Mouse (Mus musculus): ENCODE measurements around the gene Slc29a4.
A peak's percentile ranks its signal among the peaks of the same experiment; 100 is the strongest.

Slc29a4 gene

GRCm38 (mm10) chr5:142696865-142697264 lies 4.6 kb downstream of the Slc29a4 start:
- no peak for DNase-seq

DNA sequence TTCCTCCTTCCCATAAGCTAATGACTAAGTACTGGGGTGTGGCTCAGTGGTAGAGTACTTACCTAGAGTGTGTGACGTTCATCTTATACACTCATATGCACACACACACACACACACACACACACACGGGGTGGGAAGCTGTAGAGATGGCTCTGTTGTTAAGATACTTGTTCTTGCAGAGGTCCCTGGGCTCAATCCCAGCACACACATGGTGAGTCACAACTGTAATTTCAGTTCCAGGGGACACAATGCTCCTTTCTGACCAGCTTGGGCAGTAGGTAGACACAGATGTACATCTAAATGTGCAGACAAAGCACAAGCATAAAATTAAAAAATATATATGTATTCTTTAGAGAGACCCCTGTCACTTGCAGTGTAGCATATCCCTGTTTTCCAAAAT lies 5.4 kb downstream of the Slc29a4 start:
- no peak for DNase-seq

- peak; percentile 62 to 64 for DNase-seq
Observed at GRCm38 (mm10) chr5:142700842-142701589, 8.7 kb downstream of the Slc29a4 start.

DNA sequence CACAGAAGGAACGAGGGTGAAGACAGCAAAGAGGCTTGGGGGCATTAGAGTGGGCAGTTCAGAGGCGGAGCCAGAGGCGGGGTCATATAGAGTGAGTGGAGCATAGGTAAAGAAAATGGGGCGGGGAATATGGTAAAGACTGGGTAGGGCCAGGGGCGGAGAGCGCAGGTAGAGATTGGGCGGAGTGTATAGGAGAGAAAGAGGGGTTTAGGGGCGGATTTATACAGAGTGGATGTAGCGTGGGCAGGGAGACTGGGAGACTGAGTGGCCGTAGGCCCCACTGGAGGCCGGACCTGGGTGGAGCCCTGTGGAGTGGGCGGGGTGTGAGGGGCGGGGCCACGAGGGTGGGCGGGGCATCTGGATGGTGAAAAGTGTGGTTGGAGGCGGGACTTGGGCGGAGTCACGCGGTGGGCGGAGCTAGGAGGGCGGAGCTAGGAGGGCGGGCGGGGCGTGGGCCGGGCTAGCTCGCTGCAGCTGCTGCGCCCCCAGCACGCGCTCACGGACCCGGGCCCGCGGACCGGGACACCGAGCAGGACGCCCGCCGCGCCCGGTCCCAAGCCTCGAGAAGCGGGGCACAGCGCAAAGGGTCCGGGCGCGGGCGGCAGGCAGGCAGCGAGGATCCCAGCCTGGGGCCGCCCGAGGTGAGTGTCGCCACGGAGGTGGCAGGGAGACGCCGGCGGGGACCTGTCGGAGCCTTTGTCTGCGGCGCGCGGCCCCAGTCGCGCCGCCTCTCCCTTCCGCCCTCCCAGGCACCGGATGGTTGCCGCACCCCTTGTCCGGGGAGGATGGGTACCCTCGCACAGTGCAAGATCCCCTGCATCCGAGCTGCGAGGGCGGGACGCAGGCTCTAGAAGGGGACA lies 9.6 kb downstream of the Slc29a4 start:
- DNase-seq: peak; percentile 55 to 77

DNA sequence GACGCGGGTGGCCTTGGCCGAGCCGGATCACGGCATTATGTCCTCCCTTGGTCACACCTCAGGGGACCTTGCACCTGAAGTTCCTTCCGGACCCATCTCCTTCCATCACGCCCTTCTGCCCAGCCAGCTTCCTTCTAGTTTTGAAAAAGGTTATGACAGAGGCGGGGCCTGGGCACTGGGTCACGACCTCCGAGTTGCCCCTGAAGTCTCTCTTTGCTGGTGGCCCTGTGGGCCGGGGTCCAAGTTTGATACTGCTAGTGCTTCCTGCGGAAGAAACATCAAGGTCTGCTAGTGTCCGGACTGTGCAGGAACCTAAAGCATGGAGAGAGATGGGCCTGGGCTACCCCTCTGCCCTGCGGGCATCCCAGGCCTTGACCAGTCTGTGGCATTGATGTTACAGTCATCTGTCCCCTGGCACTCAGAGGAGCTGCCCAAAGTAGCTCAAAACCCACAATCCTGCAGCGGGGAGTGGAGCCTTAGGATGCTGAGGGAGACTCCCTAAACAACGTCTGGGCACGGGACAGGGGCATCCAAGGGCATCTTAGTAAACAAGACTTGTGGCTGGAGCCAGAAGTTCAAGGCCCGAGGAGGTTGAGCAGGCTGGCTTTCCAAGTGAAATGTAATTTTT lies 10.3 kb downstream of the Slc29a4 start:
- DNase-seq: peak in 1 of 2 experiments; percentile 51

DNA sequence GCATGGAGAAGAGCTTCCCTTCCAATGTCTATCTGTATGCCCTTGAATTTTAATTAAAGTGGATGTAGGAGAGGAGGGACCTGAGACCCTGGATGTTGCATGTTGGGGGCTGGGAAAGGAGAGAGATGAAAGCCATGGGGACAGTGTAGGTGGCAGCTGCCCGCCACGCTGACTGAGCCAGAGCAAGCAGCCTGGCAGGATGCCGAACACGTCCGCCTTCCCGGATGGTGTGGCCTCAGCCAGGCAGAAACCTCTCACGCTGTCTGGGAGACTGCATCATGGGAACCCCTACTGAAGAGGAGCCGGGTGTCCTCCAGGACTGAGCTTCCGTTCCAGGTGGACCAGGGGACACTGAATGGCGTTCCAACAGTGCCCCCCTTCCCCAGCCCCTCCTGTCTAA lies 11.3 kb downstream of the Slc29a4 start:
- peak; percentile 89 for DNase-seq

- no peak for DNase-seq
Observed at GRCm38 (mm10) chr5:142707709-142708108, 15.4 kb downstream of the Slc29a4 start.

GRCm38 (mm10) chr5:142709436-142709835 lies 17.1 kb downstream of the Slc29a4 start:
- DNase-seq: no peak

DNA sequence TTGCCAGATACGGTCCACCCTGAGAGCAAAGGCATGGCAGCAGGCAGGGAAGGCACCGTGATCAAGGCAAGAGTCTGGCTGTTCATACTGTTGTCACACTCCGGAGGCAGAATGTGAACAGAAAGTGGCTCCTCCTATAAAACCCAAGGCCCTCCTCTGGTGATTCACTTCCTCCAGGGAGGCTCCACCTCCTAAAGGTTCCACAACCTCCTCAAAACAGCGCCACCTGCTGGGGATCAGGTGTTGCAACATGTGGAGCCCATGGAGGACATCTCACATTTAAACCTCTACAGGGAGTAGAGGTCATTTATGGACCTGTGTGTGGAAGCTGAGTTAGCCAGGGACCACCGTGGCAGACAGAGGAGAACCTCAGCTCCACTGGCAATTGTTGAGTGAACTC lies 20.1 kb downstream of the Slc29a4 start:
- DNase-seq: no peak

DNA sequence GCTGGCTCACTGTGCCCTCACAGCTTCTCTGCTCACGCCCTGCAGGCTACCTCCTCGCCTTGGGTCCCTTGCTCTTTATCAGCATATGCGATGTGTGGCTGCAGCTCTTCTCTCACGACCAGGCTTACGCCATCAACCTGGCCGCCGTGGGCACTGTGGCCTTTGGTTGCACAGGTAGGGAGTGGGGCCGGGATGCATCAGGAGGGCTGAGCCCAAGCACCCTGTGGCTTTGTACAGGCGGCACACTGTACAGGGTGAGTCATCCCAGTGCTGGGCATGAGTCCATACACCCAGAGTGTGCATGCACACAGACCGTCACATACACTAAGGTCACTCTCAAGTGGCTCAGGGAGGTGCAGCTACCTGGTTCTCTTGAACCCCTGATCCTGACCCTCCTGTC lies 21.7 kb downstream of the Slc29a4 start:
- peak; percentile 75 to 81 for DNase-seq

GRCm38 (mm10) chr5:142715059-142715458 lies 22.7 kb downstream of the Slc29a4 start:
- no peak for DNase-seq

DNA sequence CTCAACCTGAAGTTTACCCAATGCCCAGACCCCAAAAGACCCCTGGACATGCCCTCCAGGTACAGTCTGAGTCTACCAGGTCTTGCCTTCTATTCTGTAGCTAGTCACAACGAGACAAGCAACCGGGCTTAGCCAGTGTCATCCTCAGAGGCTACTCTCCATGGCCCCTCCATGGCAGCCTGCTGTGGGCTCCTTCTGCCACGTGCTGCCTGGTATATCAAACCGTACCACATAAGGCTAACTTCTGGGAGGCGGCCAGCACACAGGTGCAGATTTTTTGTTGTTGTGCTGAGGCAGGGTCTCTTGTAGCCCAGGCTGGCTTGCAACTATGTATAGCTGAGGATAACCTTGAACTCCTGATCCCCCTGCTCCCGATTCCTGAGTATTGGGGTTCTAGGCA lies 23.7 kb downstream of the Slc29a4 start:
- peak; percentile 73 to 78 for DNase-seq

- peak; percentile 83 to 92 for DNase-seq
Observed at GRCm38 (mm10) chr5:142718037-142718436, 25.7 kb downstream of the Slc29a4 start.

GRCm38 (mm10) chr5:142718486-142718885 lies 26.2 kb downstream of the Slc29a4 start:
- DNase-seq: no peak

- no peak for DNase-seq
Observed at GRCm38 (mm10) chr5:142719897-142720296, 27.6 kb downstream of the Slc29a4 start.

GRCm38 (mm10) chr5:142723520-142724133 lies 31.3 kb downstream of the Slc29a4 start:
- DNase-seq: peak; percentile 71 to 77

DNA sequence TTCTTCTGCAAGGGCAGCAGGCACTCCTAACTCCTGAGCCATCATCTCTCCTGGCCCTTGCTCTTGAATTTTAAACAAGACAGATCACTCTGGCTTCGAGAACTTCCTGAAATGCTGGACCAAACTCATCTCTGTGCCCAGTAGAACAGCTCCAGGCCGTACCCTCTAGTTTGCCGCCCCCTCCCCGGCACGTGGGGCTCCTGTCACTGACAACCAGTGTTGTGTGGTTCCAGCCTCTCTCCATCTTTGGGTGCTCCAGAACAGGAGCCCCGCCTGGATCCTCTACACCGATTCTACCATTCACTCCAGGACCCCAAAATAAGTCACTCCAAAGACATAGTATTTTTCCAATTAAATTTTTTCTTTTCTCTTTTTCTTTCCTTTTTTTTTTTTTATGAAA lies 32.0 kb downstream of the Slc29a4 start:
- DNase-seq: no peak

DNA sequence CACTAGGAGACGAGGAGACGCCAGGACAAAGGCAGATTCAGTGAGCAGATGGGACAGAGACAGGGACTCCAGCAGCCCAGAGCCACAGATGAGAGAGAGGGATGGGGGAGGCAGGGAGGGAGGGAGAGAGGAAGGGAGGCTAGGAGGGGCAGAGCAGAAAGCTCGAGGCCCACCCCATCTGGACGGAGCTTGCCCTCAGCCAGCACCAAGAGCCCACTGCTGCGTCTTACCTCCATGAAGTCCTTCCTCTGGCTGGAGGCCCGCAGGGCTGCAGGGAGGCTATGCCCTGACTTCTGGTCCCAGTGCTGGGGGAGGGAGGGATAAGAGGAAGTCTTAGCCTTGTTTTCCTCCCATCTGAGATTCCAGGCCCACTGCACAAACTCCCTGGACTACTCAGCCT lies 34.4 kb downstream of the Slc29a4 start:
- DNase-seq: no peak

DNA sequence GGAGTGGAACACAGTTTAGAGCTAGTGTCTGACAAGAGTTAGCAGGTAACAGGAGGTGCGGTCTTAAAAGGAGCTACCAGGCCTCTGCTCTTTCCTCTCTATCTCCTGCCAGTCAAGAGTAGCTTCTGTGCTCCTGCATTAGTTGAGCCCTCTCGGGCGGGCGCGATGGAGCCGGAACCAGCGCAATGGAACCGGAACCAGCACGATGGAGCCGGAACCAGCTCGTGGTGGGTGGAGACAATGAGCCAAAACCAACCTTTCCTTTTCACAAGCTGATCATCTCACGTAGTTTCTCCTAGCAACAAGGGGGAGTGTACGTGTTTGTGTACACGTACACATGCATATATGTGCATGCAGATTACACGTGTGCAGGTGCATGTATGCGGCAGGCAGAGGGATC lies 36.0 kb downstream of the Slc29a4 start:
- DNase-seq: no peak

GRCm38 (mm10) chr5:142730295-142730694 lies 38.0 kb downstream of the Slc29a4 start:
- DNase-seq: no peak

GRCm38 (mm10) chr5:142731916-142732315 lies 39.6 kb downstream of the Slc29a4 start:
- no peak for DNase-seq

GRCm38 (mm10) chr5:142739941-142740340 lies 47.6 kb downstream of the Slc29a4 start:
- no peak for DNase-seq

GRCm38 (mm10) chr5:142747026-142747629 lies 54.8 kb downstream of the Slc29a4 start:
- no peak for DNase-seq
